Mouse (Mus musculus) cortical plate, adult 2 months (tissue): Measurements from ENCODE around the gene Gm10134.

Source experiments
- CTCF ChIP-seq: fragments of 200-500 bp; IDR thresholded peaks from 2 replicates; pipeline ENCODE4 v1.5.1; 2011; ENCODE audit warnings: mild to moderate bottlenecking, control low read depth, low read length; ENCODE audit not compliant: insufficient read depth; ENCODE audit errors: extremely low read depth
- POLR2A ChIP-seq: fragments of 200-500 bp; IDR thresholded peaks from 2 replicates; pipeline ENCODE4 v1.6.1; 2011; ENCODE audit warnings: mild to moderate bottlenecking, low read length, control low read depth; ENCODE audit not compliant: insufficient read depth; ENCODE audit errors: extremely low read depth

DNA sequence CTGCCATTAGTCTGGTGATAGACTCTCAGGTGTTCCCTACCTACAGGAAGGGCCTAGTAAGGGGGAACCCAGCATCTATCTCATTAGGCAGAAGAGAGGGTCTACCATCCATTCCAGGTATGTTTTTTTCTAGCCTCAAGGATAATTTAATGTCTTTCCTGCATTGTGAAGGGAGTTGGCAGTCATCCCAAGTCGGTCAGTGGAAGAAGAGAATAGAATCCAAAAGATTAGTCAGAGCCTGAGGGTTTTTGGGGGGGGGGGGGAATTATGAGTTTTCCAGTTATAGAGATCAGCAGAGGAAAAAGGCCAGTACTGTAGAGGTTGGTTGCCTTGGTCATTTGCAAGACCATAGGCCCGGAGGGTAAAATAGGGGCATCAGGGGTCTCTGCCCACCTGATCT, 11.4 kb upstream of the Gm10134 start:
- TF ChIP-seq CTCF (no peak), POLR2A (no peak)
